Mouse (Mus musculus): Measurements from ENCODE around the gene Mrps23.

The Mrps23 gene

DNA sequence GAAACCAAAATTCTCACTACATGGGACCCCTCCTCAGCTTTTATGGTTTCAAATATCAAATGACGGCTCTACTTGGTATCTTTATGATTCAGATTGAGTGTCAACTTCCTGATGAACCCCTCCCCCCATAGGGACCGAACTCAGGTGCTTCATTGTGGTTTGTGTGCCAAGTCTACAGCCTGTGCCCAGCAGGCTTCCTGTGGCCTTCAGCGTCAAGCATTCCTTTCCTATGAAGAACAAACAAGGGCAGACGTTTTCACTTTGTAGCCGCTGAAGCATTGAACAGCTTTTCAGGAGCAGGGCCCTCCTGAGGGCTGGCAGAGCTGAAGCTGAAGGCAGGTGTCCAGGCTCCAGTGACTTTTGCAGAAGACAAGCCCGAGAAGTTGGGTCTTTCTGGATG, 9.6 kb downstream of the Mrps23 start:
- no peak for DNase-seq

DNA sequence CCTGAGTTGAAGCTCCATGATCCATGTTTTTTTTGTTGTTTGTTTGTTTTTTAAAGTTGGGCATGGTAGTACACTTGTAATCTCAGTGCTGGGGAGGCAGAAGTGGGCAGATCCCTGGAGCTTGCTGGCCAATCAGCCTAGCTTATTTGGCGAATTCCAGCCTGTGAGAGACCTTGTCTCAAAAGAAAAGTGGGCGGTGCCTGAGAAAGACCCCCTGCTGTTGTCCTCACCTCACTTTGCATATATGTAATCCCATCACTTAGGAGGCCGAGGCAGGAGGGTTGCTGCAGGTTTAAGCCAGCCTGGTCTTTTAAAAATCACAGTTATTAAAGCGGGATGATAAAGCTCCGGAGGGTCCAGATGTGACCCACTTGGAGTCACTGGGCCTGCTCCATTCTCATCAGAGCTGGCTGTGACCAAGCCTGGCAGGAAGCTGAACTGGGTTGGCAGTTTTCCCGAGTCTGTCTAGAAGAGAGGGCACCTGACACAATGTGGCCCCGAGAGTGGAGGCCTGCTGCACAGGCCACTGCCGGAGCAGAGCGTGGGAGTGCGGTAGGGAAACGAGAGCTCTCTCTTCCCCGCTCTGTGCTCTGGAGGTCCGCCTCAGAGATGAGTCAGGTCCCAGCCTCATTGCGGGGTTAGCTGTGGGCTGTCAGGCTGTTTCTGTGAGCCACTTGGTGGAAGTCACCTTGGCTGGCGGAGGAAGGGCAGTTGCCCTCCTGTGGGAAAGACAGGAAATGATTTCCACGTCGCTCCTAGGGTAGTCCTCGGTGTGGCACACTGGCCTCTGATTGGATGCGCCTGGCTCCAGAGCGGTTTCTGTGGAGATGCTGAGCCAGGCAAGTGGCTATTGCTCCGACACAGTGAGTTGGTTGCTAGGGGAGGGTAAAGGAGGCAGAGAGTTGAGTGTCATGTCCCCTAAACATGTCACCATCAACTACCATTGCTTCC, 11.0 kb downstream of the Mrps23 start:
- peak; percentile 42 to 63 for DNase-seq

GRCm38 (mm10) chr11:88216231-88216685, 12.1 kb downstream of the Mrps23 start:
- peak; percentile 57 to 64 for DNase-seq

DNA sequence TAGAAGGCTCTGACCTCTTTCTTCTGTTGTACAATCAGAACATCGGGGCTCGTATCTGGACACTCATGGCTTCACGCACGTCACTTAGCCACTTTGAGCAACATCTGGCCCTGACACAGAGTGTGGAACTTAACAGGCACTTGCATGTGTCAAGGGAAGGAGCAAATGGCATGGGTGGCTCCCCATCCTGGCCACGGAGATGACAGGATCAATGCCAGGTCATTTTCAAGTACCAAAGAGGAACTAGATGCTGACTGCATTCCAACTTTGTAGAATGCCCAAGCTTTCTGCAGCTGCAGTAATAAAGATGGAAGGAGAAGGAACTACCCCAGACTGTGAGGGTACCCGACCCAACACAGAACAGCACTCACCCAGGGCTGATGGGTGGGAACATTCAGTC, 14.0 kb downstream of the Mrps23 start:
- DNase-seq: no peak

DNA sequence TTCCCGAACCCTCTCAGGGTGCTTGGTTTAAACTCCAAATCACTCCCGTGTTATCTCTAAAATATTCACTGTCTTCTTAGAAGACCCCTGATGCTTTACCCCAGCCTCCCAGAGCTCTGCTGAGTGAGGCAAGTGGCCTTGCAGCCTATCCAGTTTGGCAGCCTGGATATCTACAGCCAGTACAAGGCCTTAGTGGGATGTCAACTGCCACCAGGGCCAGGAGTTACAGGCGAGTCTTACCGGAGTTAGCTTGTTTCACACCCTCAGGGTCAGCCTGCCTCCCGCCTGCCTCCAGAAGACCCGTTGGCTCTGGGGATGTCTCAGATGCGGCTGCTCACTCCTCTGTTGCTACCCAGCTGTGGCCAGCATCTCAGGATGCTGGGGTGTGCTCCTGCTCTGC, 14.4 kb downstream of the Mrps23 start:
- no peak for DNase-seq

GRCm38 (mm10) chr11:88221929-88222475, 17.8 kb downstream of the Mrps23 start:
- no peak for DNase-seq

GRCm38 (mm10) chr11:88227001-88227957, 23.1 kb downstream of the Mrps23 start:
- no peak for DNase-seq

DNA sequence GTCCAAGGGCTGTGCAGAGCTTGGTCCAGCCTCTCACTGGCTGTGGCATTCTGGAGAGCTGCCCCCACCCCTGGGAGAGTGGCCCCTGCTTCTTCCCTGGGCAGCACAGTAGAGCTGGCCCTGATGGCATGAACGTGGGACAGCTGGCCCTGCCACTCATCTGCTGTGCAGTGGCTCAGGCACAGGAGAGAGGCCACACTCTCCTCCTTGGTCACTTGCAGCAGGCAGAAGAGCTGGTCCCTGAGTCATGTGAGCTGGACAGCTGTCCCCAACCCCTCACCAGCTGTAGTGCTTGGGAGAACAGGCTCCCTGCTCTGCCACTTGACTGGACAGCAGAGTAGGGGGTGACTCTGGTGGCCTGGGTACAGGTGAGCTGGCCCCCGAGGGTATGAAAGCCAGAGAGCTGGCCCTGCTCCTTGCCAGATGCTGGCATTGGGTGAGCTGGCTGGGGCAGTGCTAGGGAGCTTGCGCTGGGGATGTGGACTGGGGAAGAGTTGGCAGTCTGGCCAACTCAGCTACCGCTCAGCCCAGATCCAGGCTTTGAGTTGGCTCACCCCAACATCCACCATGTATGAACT, 27.1 kb downstream of the Mrps23 start:
- no peak for DNase-seq

- peak; percentile 17 to 35 for DNase-seq
Measured at GRCm38 (mm10) chr11:88233528-88234427, 29.6 kb downstream of the Mrps23 start.

DNA sequence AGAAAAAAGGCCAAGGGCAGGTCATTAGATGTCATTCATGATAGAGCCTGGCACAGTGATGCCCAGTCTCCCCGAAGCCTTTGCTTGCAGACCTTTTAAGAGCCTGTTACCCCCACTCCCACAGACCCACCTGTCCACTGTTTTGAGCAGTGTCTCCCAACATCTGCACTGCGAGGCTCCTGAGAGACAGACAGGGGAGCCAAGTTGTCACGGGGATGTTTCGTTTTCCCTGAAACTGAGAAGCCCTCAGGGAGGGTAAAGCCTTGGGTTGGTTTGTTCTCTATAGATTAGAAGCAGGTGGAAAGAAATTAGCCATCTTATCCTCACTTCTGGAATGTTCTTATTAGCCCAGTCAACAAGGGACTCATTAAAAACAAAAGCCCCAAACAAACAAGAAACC, 30.6 kb downstream of the Mrps23 start:
- DNase-seq: no peak

GRCm38 (mm10) chr11:88235221-88236203, 31.3 kb downstream of the Mrps23 start:
- DNase-seq: peak; percentile 79 to 81

- no peak for DNase-seq
Measured at GRCm38 (mm10) chr11:88240275-88240674, 36.1 kb downstream of the Mrps23 start.

DNA sequence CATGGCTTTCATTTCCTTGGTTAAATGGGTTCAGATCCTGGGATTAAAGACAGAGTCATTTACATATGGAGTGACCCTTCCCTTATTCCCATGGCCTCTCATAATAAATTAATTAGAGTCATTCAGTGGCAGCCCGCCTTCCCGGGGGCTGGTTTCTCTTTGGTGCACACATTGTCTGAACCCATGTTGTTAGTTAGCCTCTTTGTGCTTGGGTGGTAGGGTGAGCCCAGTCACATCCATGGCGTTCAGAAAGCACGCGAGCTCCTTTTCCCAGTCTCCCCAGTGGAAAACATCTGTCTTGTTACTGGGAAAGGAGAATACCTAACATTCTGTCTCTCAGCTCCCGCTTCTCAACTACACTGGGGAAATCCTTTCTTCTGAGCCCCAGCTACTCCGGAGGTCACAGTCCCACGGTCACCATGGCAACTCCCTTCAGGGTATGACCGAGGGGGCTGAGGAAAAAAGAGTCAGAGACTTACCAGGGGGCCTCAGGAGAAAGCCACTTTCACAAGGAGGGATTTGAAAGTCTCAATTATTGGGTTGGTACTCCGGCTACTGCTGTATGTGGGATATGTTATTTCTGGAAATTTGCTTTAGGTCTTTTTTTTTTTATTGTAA, 36.7 kb downstream of the Mrps23 start:
- DNase-seq: no peak

DNA sequence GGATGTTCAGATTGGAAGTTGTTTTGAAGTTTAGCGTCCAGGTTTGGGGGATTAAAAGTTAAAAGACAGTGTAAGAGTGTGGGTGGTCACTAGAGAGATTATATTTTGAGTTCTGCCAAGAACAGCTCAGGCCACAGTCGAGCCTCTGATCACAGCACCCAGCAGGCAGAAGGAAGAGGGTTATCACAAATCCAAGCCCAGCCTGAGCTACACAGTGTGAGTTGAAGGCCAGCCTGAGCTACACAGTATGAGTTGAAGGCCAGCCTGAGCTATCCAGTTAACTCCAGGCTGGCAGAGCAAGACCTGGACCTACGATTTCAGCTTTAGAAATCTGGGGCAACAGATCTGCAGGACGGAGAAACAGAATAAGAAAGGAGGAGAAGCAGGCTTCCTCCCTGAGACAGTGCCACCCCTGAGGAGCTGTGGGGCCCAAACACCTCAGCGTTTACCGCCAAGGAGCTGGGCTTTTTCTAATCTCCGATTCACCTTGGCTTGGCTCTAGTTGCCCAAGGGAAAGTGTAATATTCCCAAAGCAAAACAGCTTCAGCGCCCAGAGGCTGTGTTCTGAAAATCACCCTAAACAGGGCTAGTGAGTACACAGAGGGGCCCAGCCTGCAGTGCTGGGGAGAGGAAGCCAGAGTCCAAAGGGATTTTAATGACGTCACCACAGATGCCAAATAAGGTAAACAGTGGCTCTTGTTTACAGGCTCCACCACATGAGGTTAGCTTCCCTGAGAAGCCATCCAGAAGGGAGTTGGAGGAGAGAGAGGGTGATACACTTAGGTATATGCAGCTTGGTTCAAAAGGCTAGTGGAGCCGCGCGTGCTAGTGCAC, 37.5 kb downstream of the Mrps23 start:
- peak; percentile 14 to 49 for DNase-seq

DNA sequence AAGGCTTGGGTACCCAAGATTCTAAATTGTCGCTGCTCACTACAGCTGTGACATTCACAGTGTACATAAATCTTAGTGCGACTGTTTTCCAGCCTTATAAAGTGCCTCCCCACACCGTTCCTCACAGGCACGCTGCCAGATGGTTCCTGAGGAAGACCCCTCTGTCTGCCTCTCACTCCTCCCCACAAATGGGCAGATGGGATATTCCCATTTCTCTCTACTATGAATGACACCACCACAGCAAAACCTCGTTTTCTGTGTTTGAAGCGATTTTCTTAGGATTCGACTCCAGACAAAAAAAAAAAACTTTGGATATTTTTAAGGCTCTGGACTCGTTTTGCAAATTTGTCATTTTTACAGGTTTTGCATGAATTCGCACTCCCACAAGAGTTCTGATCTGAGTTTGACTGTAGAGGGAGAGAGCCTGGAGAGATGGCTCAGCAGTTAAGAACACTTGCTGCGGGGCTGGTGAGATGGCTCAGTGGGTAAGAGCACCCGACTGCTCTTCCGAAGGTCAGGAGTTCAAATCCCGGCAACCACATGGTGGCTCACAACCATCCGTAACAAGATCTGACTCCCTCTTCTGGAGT, 41.5 kb downstream of the Mrps23 start:
- no peak for DNase-seq

DNA sequence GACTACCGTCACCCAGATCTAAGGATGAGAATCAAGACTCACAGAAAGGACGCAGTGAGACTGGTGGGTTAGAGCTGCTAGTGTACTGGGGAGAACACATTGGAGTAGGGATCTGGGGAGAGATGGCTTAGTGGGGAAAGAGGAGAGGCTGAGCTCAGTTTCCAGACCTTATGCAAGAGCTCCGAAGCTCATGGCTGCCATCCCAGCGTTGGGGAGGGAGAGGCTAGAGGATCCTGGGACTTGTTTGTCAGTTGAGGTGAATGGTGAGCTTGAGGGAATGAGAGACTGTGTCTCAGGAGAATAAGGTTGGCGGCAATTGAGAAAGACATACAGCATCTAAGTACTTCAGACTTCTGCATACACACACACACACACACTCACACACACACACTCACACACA, 44.4 kb downstream of the Mrps23 start:
- no peak for DNase-seq

DNA sequence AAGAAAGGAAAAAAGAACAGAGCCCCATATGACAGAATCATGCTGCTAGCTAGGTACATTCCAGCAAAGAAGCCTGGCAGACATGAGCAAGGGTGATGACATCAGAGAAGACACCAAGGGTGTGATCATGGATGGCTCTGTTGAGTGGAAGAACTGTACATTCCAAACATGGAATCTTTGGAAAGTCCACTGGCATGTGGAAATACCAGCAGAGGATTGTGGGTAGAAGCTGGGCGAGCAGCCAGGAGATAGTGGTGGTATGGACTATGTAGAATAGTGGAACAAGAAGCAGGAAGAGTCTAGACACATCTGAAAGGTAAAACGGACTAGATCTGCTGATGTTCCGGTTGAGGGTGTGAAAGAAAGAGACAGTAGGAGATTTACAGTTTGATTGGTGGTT, 46.4 kb downstream of the Mrps23 start:
- no peak for DNase-seq

DNA sequence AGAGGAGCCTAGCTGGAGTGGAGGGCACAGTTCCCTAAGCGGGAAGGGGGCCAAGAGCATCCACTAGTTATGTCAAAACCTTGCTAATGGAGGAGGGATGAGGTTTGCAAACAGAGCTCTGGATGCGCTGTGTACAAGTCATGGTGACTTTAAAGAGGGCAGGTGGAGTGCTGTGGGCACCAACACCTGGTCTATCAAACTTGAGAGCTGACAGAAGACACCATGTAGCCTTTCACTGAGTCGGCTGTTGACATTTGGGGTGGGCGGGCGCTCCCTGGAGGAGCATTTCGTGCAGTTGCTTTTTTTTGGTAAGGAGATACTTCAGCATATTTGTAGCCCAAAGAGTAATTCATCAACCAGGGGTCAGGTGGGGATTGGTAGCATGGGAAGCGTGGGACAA, 47.1 kb downstream of the Mrps23 start:
- DNase-seq: no peak

All from kidney, adult 8-10 months (tissue).